Mouse (Mus musculus) limb, embryonic 14.5 days (tissue): ENCODE data around the gene Spata25. TPM values are rescaled to one million over a fixed set of nuclear protein-coding genes. Genes with fewer than 3 reads are reported as not detected.

Experiments used
- ATAC-seq: fragments of 200-750 bp; cut with Nextera tagmentation; 2 replicates; pipeline ENCODE4 v1.8.0; 2017; ENCODE audit warnings: low read depth, moderate number of reproducible peaks, moderate TSS enrichment; ENCODE audit not compliant: low FRiP score
- DNase-seq: peaks from one replicate; pipeline ENCODE4 v3.0.0-alpha.2; 2015; ENCODE audit warnings: low spot score
- H3K27ac ChIP-seq: fragments of 300-500 bp; sonication (generic); replicated peaks from 2 replicates; pipeline ENCODE4 v1.5.1; 2014; ENCODE audit warnings: low read depth, mild to moderate bottlenecking, low read length, moderate library complexity, mixed read lengths
- H3K27me3 ChIP-seq: fragments of 300-500 bp; sonication (generic); 2 replicates; pipeline ENCODE4 v1.6.1; 2014; ENCODE audit warnings: low read length, mixed read lengths; ENCODE audit not compliant: control insufficient read depth, insufficient read depth
- H3K36me3 ChIP-seq: fragments of 300-500 bp; sonication (generic); 2 replicates; pipeline ENCODE4 v1.6.1; 2014; ENCODE audit warnings: mild to moderate bottlenecking, low read length, moderate library complexity, mixed read lengths; ENCODE audit not compliant: control insufficient read depth, insufficient read depth
- H3K4me1 ChIP-seq: fragments of 300-500 bp; sonication (generic); 2 replicates; pipeline ENCODE4 v1.6.1; 2014; ENCODE audit warnings: antibody characterized with exemption, low read length, mixed read lengths; ENCODE audit not compliant: control insufficient read depth, insufficient read depth
- H3K4me2 ChIP-seq: fragments of 300-500 bp; sonication (generic); replicated peaks from 2 replicates; pipeline ENCODE4 v1.6.1; 2014; ENCODE audit warnings: low read depth, mild to moderate bottlenecking, low read length, moderate library complexity; ENCODE audit not compliant: severe bottlenecking
- H3K4me3 ChIP-seq: fragments of 300-500 bp; sonication (generic); replicated peaks from 2 replicates; pipeline ENCODE4 v1.5.1; 2014; ENCODE audit warnings: low read length
- H3K9ac ChIP-seq: fragments of 300-500 bp; sonication (generic); 2 replicates; pipeline ENCODE4 v1.6.1; 2014; ENCODE audit warnings: mild to moderate bottlenecking, low read depth, low read length, moderate library complexity; ENCODE audit not compliant: severe bottlenecking
- H3K9me3 ChIP-seq: fragments of 300-500 bp; sonication (generic); 2 replicates; pipeline ENCODE4 v1.6.1; 2016; ENCODE audit warnings: low read length; ENCODE audit not compliant: control insufficient read depth
- POLR2A ChIP-seq: fragments of 200-500 bp; IDR thresholded peaks from 2 replicates; pipeline ENCODE4 v1.8.0; 2012; ENCODE audit warnings: inconsistent platforms, mild to moderate bottlenecking, moderate library complexity, borderline replicate concordance; ENCODE audit not compliant: insufficient read depth, insufficient read length; ENCODE audit errors: extremely low read depth
- WGBS: fragments of 180-500 bp; shearing (Covaris S2); extraction: QIAGEN DNeasy Blood & Tissue Kit; methylation state at CpG from one replicate; pipeline ENCODE4 v1.1.7; 2014; 5-methylcytosine and 5-hydroxymethylcytosine counted together
- polyA plus RNA-seq, 2 experiments: library from polyadenylated mRNA; depleted of rRNA in 1 of 2; stranded (reverse) in 1 of 2; unstranded in 1 of 2; fragments of >200 nt; fragmentation: Nextera tagmentation in 1 of 2; extraction: Ambion mirVana in 1 of 2; gene quantifications; 2 replicates each; pipeline versions ENCODE4 v1.2.1 to v1.2.3; 2012 to 2014

Gene Spata25
- polyA plus RNA-seq, 2 experiments: 0.09 TPM; not detected in 1

- 58% methylated on average over 8 of the region's 8 CpGs for whole genome bisulfite sequencing
Observed at GRCm38 (mm10) chr2:164779481-164780086, 48.8 kb downstream of the Spata25 start, which contains the start of gene Tnnc2. Tnnc2 (minus strand) TSS chr2:164779967.

GRCm38 (mm10) chr2:164778809-164779208 lies 49.5 kb downstream of the Spata25 start:
- Histone ChIP-seq H3K9ac (no peak overlapping the region), H3K4me3 (no peak overlapping the region), H3K4me2 (no peak overlapping the region), H3K36me3 (no peaks in the 10 kb centered on the region; the same call in 1 of the 2 replicates), H3K27me3 (no peaks in the 10 kb centered on the region), H3K27ac (no peak overlapping the region), H3K9me3 (no peaks in the 10 kb centered on the region), H3K4me1 (no peaks in the 10 kb centered on the region)
- TF ChIP-seq POLR2A: no peak
- no peak for DNase-seq
- 83% methylated on average over 7 of the region's 7 CpGs for WGBS
- ATAC-seq: no peak

More at GRCm38 (mm10) chr2:164779481-164780086, 48.8 kb downstream of the Spata25 start, which contains the start of gene Tnnc2:
- no peak within 1 kb of the TSS for H3K4me3 ChIP-seq
- no peak within 1 kb of the TSS for H3K27ac ChIP-seq
- no peak within 1 kb of the TSS for H3K9ac ChIP-seq
- no peaks in the 10 kb centered on the region for H3K27me3 ChIP-seq
- DNase-seq (no peak), ATAC-seq (peak; percentile 27; the same call in 1 of the 2 replicates)
- H3K36me3 ChIP-seq: no peaks in the 10 kb centered on the region
- TF ChIP-seq POLR2A: no peak
- H3K4me2 ChIP-seq: no peak within 1 kb of the TSS
- no peaks in the 10 kb centered on the region for H3K9me3 ChIP-seq
- H3K4me1 ChIP-seq: peaks cover under 1% of the 10 kb centered on the region; the same call in 1 of the 2 replicates

- DNase-seq (no peak), ATAC-seq (no peak)
- H3K4me3 ChIP-seq: no peak overlapping the region
- H3K36me3 ChIP-seq: peaks cover 4% of the 10 kb centered on the region
- no peak overlapping the region for H3K9ac ChIP-seq
- no peaks in the 10 kb centered on the region for H3K27me3 ChIP-seq
- H3K4me1 ChIP-seq: no peaks in the 10 kb centered on the region
- 94% methylated on average over 11 of the region's 11 CpGs for WGBS
- no peak overlapping the region for H3K27ac ChIP-seq
- no peak for TF ChIP-seq POLR2A
- H3K9me3 ChIP-seq: no peaks in the 10 kb centered on the region
- no peak overlapping the region for H3K4me2 ChIP-seq
Observed at GRCm38 (mm10) chr2:164778015-164778287, 50.4 kb downstream of the Spata25 start.

- H3K4me2 ChIP-seq: no peak overlapping the region
- H3K36me3 ChIP-seq: peaks cover 7% of the 10 kb centered on the region
- TF ChIP-seq POLR2A: no peak
- no peak overlapping the region for H3K9ac ChIP-seq
- DNase-seq (no peak), ATAC-seq (no peak)
- no peak overlapping the region for H3K27ac ChIP-seq
- no peak overlapping the region for H3K4me3 ChIP-seq
- H3K9me3 ChIP-seq: no peaks in the 10 kb centered on the region
- H3K4me1 ChIP-seq: no peaks in the 10 kb centered on the region
- WGBS: 80% methylated on average over 30 of the region's 30 CpGs
- no peaks in the 10 kb centered on the region for H3K27me3 ChIP-seq
Observed at GRCm38 (mm10) chr2:164777246-164778014, 50.9 kb downstream of the Spata25 start.

GRCm38 (mm10) chr2:164776801-164777200 lies 51.5 kb downstream of the Spata25 start:
- no peak overlapping the region for H3K4me3 ChIP-seq
- WGBS: 58% methylated on average over 17 of the region's 17 CpGs
- no peaks in the 10 kb centered on the region for H3K27me3 ChIP-seq
- no peaks in the 10 kb centered on the region for H3K9me3 ChIP-seq
- H3K4me2 ChIP-seq: no peak overlapping the region
- no peak overlapping the region for H3K9ac ChIP-seq
- no peaks in the 10 kb centered on the region; the same call in 1 of the 2 replicates for H3K4me1 ChIP-seq
- no peak for DNase-seq
- ATAC-seq: no peak
- no peak for TF ChIP-seq POLR2A
- H3K36me3 ChIP-seq: peaks cover 12% of the 10 kb centered on the region
- H3K27ac ChIP-seq: no peak overlapping the region

Other genes starting within 250 kb of the Spata25 start
- 0.37 and 0.55 TPM in 2 replicates for gene Wfdc6a, start 243.1 kb downstream of the Spata25 start, polyA plus RNA-seq (2012; rRNA removed)
- 0.25 and 0.53 TPM in 2 replicates for gene Wfdc6a, start 243.1 kb downstream of the Spata25 start, polyA plus RNA-seq (2014; fragmentation: Nextera tagmentation; extraction: Ambion mirVana)
- not detected in 2 replicates for gene Eppin, start 234.9 kb downstream of the Spata25 start, polyA plus RNA-seq (2012; rRNA removed)
- not detected in 2 replicates for gene Eppin, start 234.9 kb downstream of the Spata25 start, polyA plus RNA-seq (2014; fragmentation: Nextera tagmentation; extraction: Ambion mirVana)
- gene Wfdc6b, start 215.0 kb downstream of the Spata25 start, polyA plus RNA-seq (2012; rRNA removed): not detected in 2 replicates
- not detected in 2 replicates for gene Wfdc6b, start 215.0 kb downstream of the Spata25 start, polyA plus RNA-seq (2014; fragmentation: Nextera tagmentation; extraction: Ambion mirVana)
- gene Wfdc8, start 214.9 kb downstream of the Spata25 start, polyA plus RNA-seq (2012; rRNA removed): not detected in 2 replicates
- gene Wfdc8, start 214.9 kb downstream of the Spata25 start, polyA plus RNA-seq (2014; fragmentation: Nextera tagmentation; extraction: Ambion mirVana): not detected in 2 replicates
- gene Wfdc16, start 189.7 kb downstream of the Spata25 start, polyA plus RNA-seq (2012; rRNA removed): not detected in 2 replicates
- not detected in 2 replicates for gene Wfdc16, start 189.7 kb downstream of the Spata25 start, polyA plus RNA-seq (2014; fragmentation: Nextera tagmentation; extraction: Ambion mirVana)
- 0.31 and 0.37 TPM in 2 replicates for gene Wfdc10, start 172.5 kb downstream of the Spata25 start, polyA plus RNA-seq (2012; rRNA removed)
- 0.68 TPM in 1 of 2 replicates, not detected in the other for gene Wfdc10, start 172.5 kb downstream of the Spata25 start, polyA plus RNA-seq (2014; fragmentation: Nextera tagmentation; extraction: Ambion mirVana)
- not detected in 2 replicates for gene Wfdc9, start 172.0 kb downstream of the Spata25 start, polyA plus RNA-seq (2012; rRNA removed)
- gene Wfdc9, start 172.0 kb downstream of the Spata25 start, polyA plus RNA-seq (2014; fragmentation: Nextera tagmentation; extraction: Ambion mirVana): not detected in 2 replicates
- gene Wfdc11, start 154.4 kb downstream of the Spata25 start, polyA plus RNA-seq (2012; rRNA removed): not detected in 2 replicates
- not detected in 2 replicates for gene Wfdc11, start 154.4 kb downstream of the Spata25 start, polyA plus RNA-seq (2014; fragmentation: Nextera tagmentation; extraction: Ambion mirVana)
- 0.06 and 0.08 TPM in 2 replicates for gene Wfdc13, start 143.4 kb downstream of the Spata25 start, polyA plus RNA-seq (2012; rRNA removed)
- gene Wfdc13, start 143.4 kb downstream of the Spata25 start, polyA plus RNA-seq (2014; fragmentation: Nextera tagmentation; extraction: Ambion mirVana): 0.18 TPM in 1 of 2 replicates, not detected in the other
- not detected in 2 replicates for gene Spint4, start 130.0 kb downstream of the Spata25 start, polyA plus RNA-seq (2012; rRNA removed)
- gene Spint4, start 130.0 kb downstream of the Spata25 start, polyA plus RNA-seq (2014; fragmentation: Nextera tagmentation; extraction: Ambion mirVana): not detected in 2 replicates
- not detected in 2 replicates for gene Spint5, start 113.2 kb downstream of the Spata25 start, polyA plus RNA-seq (2012; rRNA removed)
- gene Spint5, start 113.2 kb downstream of the Spata25 start, polyA plus RNA-seq (2014; fragmentation: Nextera tagmentation; extraction: Ambion mirVana): not detected in 2 replicates
- 0.67 and 0.79 TPM in 2 replicates for gene Wfdc3, start 82.6 kb downstream of the Spata25 start, polyA plus RNA-seq (2012; rRNA removed)
- 0.37 and 0.50 TPM in 2 replicates for gene Wfdc3, start 82.6 kb downstream of the Spata25 start, polyA plus RNA-seq (2014; fragmentation: Nextera tagmentation; extraction: Ambion mirVana)
- 46.0 and 58.6 TPM in 2 replicates for gene Dnttip1, start 82.6 kb downstream of the Spata25 start, polyA plus RNA-seq (2012; rRNA removed)
- gene Dnttip1, start 82.6 kb downstream of the Spata25 start, polyA plus RNA-seq (2014; fragmentation: Nextera tagmentation; extraction: Ambion mirVana): 70.1 and 70.6 TPM in 2 replicates
- gene Ube2c, start 58.6 kb downstream of the Spata25 start, polyA plus RNA-seq (2012; rRNA removed): 293 and 329 TPM in 2 replicates
- gene Ube2c, start 58.6 kb downstream of the Spata25 start, polyA plus RNA-seq (2014; fragmentation: Nextera tagmentation; extraction: Ambion mirVana): 279 and 305 TPM in 2 replicates
- gene Tnnc2, start 48.6 kb downstream of the Spata25 start, polyA plus RNA-seq (2012; rRNA removed): 178 and 322 TPM in 2 replicates
- 273 and 401 TPM in 2 replicates for gene Tnnc2, start 48.6 kb downstream of the Spata25 start, polyA plus RNA-seq (2014; fragmentation: Nextera tagmentation; extraction: Ambion mirVana)
- gene Snx21, start 42.7 kb downstream of the Spata25 start, polyA plus RNA-seq (2012; rRNA removed): 26.0 and 35.0 TPM in 2 replicates
- 29.2 and 34.0 TPM in 2 replicates for gene Snx21, start 42.7 kb downstream of the Spata25 start, polyA plus RNA-seq (2014; fragmentation: Nextera tagmentation; extraction: Ambion mirVana)
- gene Acot8, start 23.7 kb downstream of the Spata25 start, polyA plus RNA-seq (2012; rRNA removed): 31.5 and 41.2 TPM in 2 replicates
- 14.0 and 15.2 TPM in 2 replicates for gene Acot8, start 23.7 kb downstream of the Spata25 start, polyA plus RNA-seq (2014; fragmentation: Nextera tagmentation; extraction: Ambion mirVana)
- gene Zswim3, start 23.4 kb downstream of the Spata25 start, polyA plus RNA-seq (2012; rRNA removed): 4.3 and 4.9 TPM in 2 replicates
- 6.9 and 7.0 TPM in 2 replicates for gene Zswim3, start 23.4 kb downstream of the Spata25 start, polyA plus RNA-seq (2014; fragmentation: Nextera tagmentation; extraction: Ambion mirVana)
- gene Zswim1, start 5.9 kb downstream of the Spata25 start, polyA plus RNA-seq (2012; rRNA removed): 9.1 and 11.2 TPM in 2 replicates
- gene Zswim1, start 5.9 kb downstream of the Spata25 start, polyA plus RNA-seq (2014; fragmentation: Nextera tagmentation; extraction: Ambion mirVana): 19.5 and 19.9 TPM in 2 replicates
- gene Ctsa, start 4.3 kb upstream of the Spata25 start, polyA plus RNA-seq (2012; rRNA removed): 197 and 285 TPM in 2 replicates
- gene Ctsa, start 4.3 kb upstream of the Spata25 start, polyA plus RNA-seq (2014; fragmentation: Nextera tagmentation; extraction: Ambion mirVana): 147 and 163 TPM in 2 replicates
- gene Neurl2, start 4.9 kb upstream of the Spata25 start, polyA plus RNA-seq (2012; rRNA removed): 7.2 and 8.5 TPM in 2 replicates
- 5.5 and 7.6 TPM in 2 replicates for gene Neurl2, start 4.9 kb upstream of the Spata25 start, polyA plus RNA-seq (2014; fragmentation: Nextera tagmentation; extraction: Ambion mirVana)
- gene Pltp, start 29.2 kb upstream of the Spata25 start, polyA plus RNA-seq (2012; rRNA removed): 45.5 and 55.3 TPM in 2 replicates
- 51.1 and 56.2 TPM in 2 replicates for gene Pltp, start 29.2 kb upstream of the Spata25 start, polyA plus RNA-seq (2014; fragmentation: Nextera tagmentation; extraction: Ambion mirVana)
- gene Pcif1, start 50.8 kb upstream of the Spata25 start, polyA plus RNA-seq (2012; rRNA removed): 40.5 and 48.6 TPM in 2 replicates
- 66.4 and 73.0 TPM in 2 replicates for gene Pcif1, start 50.8 kb upstream of the Spata25 start, polyA plus RNA-seq (2014; fragmentation: Nextera tagmentation; extraction: Ambion mirVana)
- 37.9 and 48.9 TPM in 2 replicates for gene Zfp335, start 83.2 kb upstream of the Spata25 start, polyA plus RNA-seq (2012; rRNA removed)
- 13.7 and 17.7 TPM in 2 replicates for gene Zfp335, start 83.2 kb upstream of the Spata25 start, polyA plus RNA-seq (2014; fragmentation: Nextera tagmentation; extraction: Ambion mirVana)
- 16.7 and 20.3 TPM in 2 replicates for gene Mmp9, start 112.2 kb upstream of the Spata25 start, polyA plus RNA-seq (2012; rRNA removed)
- gene Mmp9, start 112.2 kb upstream of the Spata25 start, polyA plus RNA-seq (2014; fragmentation: Nextera tagmentation; extraction: Ambion mirVana): 13.6 and 19.1 TPM in 2 replicates
- 6.9 and 7.0 TPM in 2 replicates for gene Slc12a5, start 132.3 kb upstream of the Spata25 start, polyA plus RNA-seq (2012; rRNA removed)
- 0.72 and 0.88 TPM in 2 replicates for gene Slc12a5, start 132.3 kb upstream of the Spata25 start, polyA plus RNA-seq (2014; fragmentation: Nextera tagmentation; extraction: Ambion mirVana)
- gene Ncoa5, start 206.3 kb upstream of the Spata25 start, polyA plus RNA-seq (2012; rRNA removed): 77.3 and 86.3 TPM in 2 replicates
- 58.7 and 68.1 TPM in 2 replicates for gene Ncoa5, start 206.3 kb upstream of the Spata25 start, polyA plus RNA-seq (2014; fragmentation: Nextera tagmentation; extraction: Ambion mirVana)
- gene Cd40, start 227.1 kb upstream of the Spata25 start, polyA plus RNA-seq (2012; rRNA removed): 9.7 and 11.7 TPM in 2 replicates
- gene Cd40, start 227.1 kb upstream of the Spata25 start, polyA plus RNA-seq (2014; fragmentation: Nextera tagmentation; extraction: Ambion mirVana): 7.4 and 9.1 TPM in 2 replicates